Mouse (Mus musculus) bone marrow, adult 2 months (tissue): ENCODE results near the gene Baz2b. TPM values are rescaled to one million over a fixed set of nuclear protein-coding genes. Genes with fewer than 3 reads are reported as not detected.

Source experiments
- H3K27ac ChIP-seq: fragments of 200-500 bp; 2 replicates; pipeline ENCODE4 v1.5.1; 2012; ENCODE audit warnings: low read depth, mild to moderate bottlenecking, control low read depth, inconsistent platforms, low read length; ENCODE audit not compliant: control insufficient read depth, poor library complexity, insufficient read depth
- H3K4me1 ChIP-seq: fragments of 200-500 bp; 2 replicates; pipeline ENCODE4 v1.6.1; 2011; ENCODE audit warnings: low read length; ENCODE audit not compliant: control insufficient read depth, insufficient read depth
- H3K4me3 ChIP-seq: fragments of 200-500 bp; replicated peaks from 2 replicates; pipeline ENCODE3; 2011; ENCODE audit warnings: mild to moderate bottlenecking, low read depth, low read length, control low read depth; ENCODE audit not compliant: control insufficient read depth
- CTCF ChIP-seq: fragments of 200-500 bp; IDR thresholded peaks from 2 replicates; pipeline ENCODE4 v1.5.1; 2011; ENCODE audit warnings: low read length, control low read depth; ENCODE audit not compliant: control insufficient read depth, insufficient read depth
- POLR2A ChIP-seq: fragments of 200-500 bp; IDR thresholded peaks from 2 replicates; pipeline ENCODE4 v1.6.1; 2011; ENCODE audit warnings: low read depth, mild to moderate bottlenecking, control low read depth, low read length, borderline replicate concordance; ENCODE audit not compliant: control insufficient read depth
- WGBS: fragments of 180-500 bp; shearing (Covaris S2); methylation state at CpG from one replicate; pipeline ENCODE4 v1.1.7; 2018; 5-methylcytosine and 5-hydroxymethylcytosine counted together
- polyA plus RNA-seq: library from polyadenylated mRNA; stranded (reverse); fragments of >200 nt; gene quantifications from 2 replicates; pipeline ENCODE4 v1.2.4, GENCODE M21; 2011; ENCODE audit warnings: low replicate concordance; ENCODE audit not compliant: missing spikeins, insufficient read depth, insufficient read length

The Baz2b gene
- polyA plus RNA-seq, 1 experiment = 77.9 TPM

DNA sequence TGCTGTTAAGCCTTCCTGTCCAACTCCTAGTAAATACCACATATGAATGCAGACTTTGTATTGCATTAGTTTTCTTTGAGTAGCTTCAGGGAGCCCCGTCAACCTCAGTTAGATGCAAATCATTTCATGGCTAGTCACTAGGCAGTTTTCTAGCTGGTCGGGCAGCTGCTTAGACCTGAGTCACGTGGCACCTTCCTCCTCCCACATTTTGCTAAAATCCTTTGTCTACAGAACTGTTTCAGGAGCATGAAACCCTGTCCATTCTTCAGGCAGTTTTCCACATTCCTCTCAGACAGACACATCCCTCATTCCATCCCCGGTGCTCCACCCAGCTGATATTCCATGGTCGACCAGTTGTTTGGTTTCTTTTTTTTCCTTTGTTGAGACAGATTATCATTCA lies 246.6 kb downstream of the Baz2b start:
- H3K4me3 ChIP-seq = no peak overlapping the region
- WGBS = 88% methylated on average over 5 of the region's 5 CpGs
- no peaks in the 10 kb centered on the region; the same call in 1 of the 2 replicates for H3K4me1 ChIP-seq
- H3K27ac ChIP-seq = no peak overlapping the region
- no peak for TF ChIP-seq CTCF
- no peak for TF ChIP-seq POLR2A

- Histone ChIP-seq H3K27ac (no peak overlapping the region), H3K4me3 (no peak overlapping the region), H3K4me1 (no peaks in the 10 kb centered on the region; the same call in 1 of the 2 replicates)
- TF ChIP-seq CTCF (no peak), POLR2A (no peak)
- 94% methylated on average over 4 of the region's 4 CpGs for WGBS
These were observed 247.1 kb downstream of the Baz2b start for GRCm38 (mm10) chr2:59962579-59962978.

DNA sequence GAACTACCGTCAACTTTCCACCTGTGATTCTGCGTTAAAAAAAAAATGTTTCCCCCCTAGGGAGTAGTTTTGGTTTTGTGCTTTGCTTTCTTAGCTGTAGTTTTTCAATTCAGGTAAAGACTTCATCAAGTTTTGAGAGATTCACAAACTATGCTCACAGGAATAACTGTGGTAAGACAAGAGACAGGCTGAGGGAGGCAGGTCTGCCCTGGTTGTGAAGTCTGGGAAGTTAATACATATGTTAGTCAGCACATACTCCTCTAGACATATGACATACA lies 249.2 kb downstream of the Baz2b start:
- Histone ChIP-seq H3K27ac (no peak overlapping the region; the same call in 1 of the 2 replicates), H3K4me1 (no peaks in the 10 kb centered on the region; the same call in 1 of the 2 replicates), H3K4me3 (no peak overlapping the region)
- no peak for TF ChIP-seq POLR2A
- no peak for TF ChIP-seq CTCF
- WGBS = 89% methylated on average over 2 of the region's 2 CpGs

DNA sequence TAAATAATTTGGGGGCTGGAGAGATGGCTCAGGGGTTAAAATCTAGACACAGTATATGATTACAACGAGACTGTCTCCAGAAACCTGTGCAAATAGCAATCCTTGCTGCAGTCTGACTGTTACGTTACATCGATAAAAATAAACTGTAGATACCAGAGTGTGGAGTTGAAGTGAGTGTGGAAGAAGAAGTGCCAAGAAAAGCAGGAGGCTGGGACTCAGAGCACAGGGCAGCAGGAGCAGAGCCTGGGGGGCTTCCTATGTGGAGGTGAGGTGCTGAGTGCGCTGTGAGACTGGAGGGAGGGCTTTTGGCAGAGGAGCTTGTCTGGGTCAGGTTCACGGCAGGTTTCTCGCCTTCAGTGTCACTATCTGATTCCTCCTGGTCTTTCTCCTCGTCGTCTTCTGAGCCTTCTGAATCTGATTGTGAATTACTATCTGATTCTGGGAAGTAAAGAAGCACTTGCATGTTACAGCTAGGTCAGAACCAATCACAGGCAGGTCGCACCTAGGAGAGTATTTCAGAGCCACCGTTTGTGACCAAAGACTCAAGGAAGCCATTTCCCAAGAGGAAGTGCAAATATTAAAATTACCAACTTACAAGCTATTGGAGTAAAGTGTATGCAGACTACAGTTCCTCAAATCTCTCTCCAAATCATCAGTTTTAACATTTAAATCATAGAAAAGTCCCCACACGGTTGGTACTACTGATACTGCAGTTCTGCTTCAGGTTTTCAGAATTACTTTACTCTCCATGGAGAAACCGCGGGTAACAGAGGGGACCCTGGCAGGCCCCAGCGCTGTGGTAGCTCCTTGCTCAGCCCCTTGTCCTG lies 249.8 kb downstream of the Baz2b start:
- Histone ChIP-seq H3K4me1 (no peaks in the 10 kb centered on the region; the same call in 1 of the 2 replicates), H3K4me3 (no peak overlapping the region), H3K27ac (no peak overlapping the region; the same call in 1 of the 2 replicates)
- no peak for TF ChIP-seq CTCF
- TF ChIP-seq POLR2A = no peak
- WGBS = 67% methylated on average over 14 of the region's 14 CpGs

- H3K27ac ChIP-seq = no peak overlapping the region
- H3K4me1 ChIP-seq = no peaks in the 10 kb centered on the region; the same call in 1 of the 2 replicates
- H3K4me3 ChIP-seq = no peak overlapping the region
- TF ChIP-seq POLR2A (no peak), CTCF (no peak)
- WGBS = 91% methylated on average over 6 of the region's 6 CpGs
These were observed 251.1 kb downstream of the Baz2b start for GRCm38 (mm10) chr2:59958543-59958942.

DNA sequence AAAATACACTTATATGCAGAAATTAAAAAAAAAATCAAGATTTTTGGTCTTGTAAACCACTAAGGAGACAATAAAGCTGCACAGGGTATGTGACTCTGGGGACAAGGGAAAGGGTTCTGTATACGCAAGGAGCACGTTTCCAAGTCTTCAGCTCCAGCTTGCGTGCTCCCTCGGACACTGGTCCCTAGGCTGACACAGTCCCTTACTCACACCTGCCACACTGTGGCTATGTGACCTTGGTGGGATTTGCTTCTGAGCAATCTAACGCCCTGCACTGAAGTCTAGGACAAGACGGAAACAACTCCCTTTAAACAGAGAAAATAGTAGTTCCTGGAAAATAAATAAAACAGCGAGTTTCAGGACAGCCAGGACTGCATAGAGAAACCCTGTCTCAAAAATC lies 253.7 kb downstream of the Baz2b start:
- Histone ChIP-seq H3K4me1 (no peaks in the 10 kb centered on the region; the same call in 1 of the 2 replicates), H3K27ac (no peak overlapping the region), H3K4me3 (no peak overlapping the region)
- TF ChIP-seq POLR2A = no peak
- no peak for TF ChIP-seq CTCF
- 92% methylated on average over 7 of the region's 7 CpGs for WGBS

DNA sequence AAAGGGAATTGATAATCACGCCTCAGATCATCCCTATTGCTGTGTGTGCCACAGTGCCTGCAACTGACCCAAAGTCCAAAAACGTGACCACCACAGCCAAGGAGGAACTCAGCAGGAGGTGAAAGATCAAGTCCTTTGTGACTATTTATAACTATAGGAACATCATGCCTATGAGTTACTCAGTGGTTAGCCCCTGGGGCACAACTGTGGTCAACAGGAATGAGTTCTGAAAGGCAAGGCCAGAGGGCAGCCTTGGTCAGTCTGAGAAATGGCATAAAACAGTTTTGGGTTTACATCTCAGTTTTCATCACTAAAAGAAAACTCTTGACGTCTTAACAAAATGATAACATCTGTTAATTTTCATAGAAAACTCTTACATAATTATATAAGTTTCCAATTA lies 254.8 kb downstream of the Baz2b start:
- Histone ChIP-seq H3K27ac (no peak overlapping the region), H3K4me1 (no peaks in the 10 kb centered on the region; the same call in 1 of the 2 replicates), H3K4me3 (no peak overlapping the region)
- no peak for TF ChIP-seq POLR2A
- TF ChIP-seq CTCF = no peak
- 70% methylated on average over 3 of the region's 3 CpGs for WGBS

GRCm38 (mm10) chr2:59952286-59953014 lies 257.2 kb downstream of the Baz2b start:
- TF ChIP-seq POLR2A (no peak), CTCF (no peak)
- Histone ChIP-seq H3K27ac (no peak overlapping the region), H3K4me3 (no peak overlapping the region), H3K4me1 (no peaks in the 10 kb centered on the region)
- 95% methylated on average over 13 of the region's 13 CpGs for WGBS

GRCm38 (mm10) chr2:59951706-59952105 lies 257.9 kb downstream of the Baz2b start:
- Histone ChIP-seq H3K27ac (no peak overlapping the region), H3K4me3 (no peak overlapping the region), H3K4me1 (no peaks in the 10 kb centered on the region)
- 92% methylated on average over 8 of the region's 8 CpGs for WGBS
- no peak for TF ChIP-seq POLR2A
